Mouse (Mus musculus): ENCODE results near the gene Txn1.

GRCm38 (mm10) chr4:57991425-57991824, 35.2 kb upstream of the Txn1 start:
- TF ChIP-seq CTCF (IDR thresholded peaks at IDR 0.05; ENCODE audit: insufficient read depth, low read depth, low read length) (no peak), POLR2A (IDR thresholded peaks at IDR 0.05; ENCODE audit: insufficient read depth, low read depth, low read length) (no peak)
